Mouse (Mus musculus) brain, embryonic 14.5 days (tissue): Measurements from ENCODE around the gene Nox1.

ENCODE experiments used
- CTCF ChIP-seq: fragments of 200-500 bp; IDR thresholded peaks from 2 replicates; pipeline ENCODE4 v1.5.1; 2012; ENCODE audit warnings: inconsistent platforms, mild to moderate bottlenecking, moderate library complexity, borderline replicate concordance; ENCODE audit not compliant: insufficient read depth, insufficient read length; ENCODE audit errors: extremely low read depth
- POLR2A ChIP-seq: fragments of 200-500 bp; IDR thresholded peaks from 2 replicates; pipeline ENCODE4 v1.6.1; 2012; ENCODE audit warnings: mild to moderate bottlenecking, inconsistent platforms, borderline replicate concordance; ENCODE audit not compliant: poor library complexity, insufficient read depth, insufficient read length, severe bottlenecking; ENCODE audit errors: extremely low read depth

DNA sequence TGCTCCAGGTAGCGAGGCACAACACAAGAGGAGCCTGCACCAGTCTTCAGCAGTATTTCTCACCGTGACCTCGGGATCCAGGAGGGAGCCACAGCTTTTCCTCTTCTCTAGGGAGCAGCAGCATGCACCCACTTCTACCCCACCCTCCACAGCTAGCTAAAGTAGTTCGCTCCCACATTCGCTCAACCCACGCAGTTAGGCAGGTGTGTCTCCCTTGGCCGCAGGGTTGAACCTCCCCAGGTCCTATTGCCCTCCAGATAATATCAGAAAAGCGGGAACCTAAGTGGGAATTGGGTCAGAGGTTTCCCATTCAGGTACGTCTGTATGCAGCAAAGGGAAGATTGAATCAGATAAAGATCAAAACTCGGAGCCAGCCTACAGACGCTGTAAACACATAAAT, 58.9 kb downstream of the Nox1 start:
- TF ChIP-seq POLR2A, result no peak
- TF ChIP-seq CTCF, result no peak
